Mouse (Mus musculus) liver, postnatal 0 days (tissue): ENCODE measurements around the gene Mon2.

Experiments
- CTCF ChIP-seq: sonication (generic); IDR thresholded peaks from 2 replicates; pipeline ENCODE4 v1.5.1; 2016; ENCODE audit warnings: antibody characterized with exemption, low read depth
- EP300 ChIP-seq: IDR thresholded peaks from 2 replicates; pipeline ENCODE4 v1.6.1; 2016; ENCODE audit warnings: antibody characterized with exemption, low read depth, mild to moderate bottlenecking

DNA sequence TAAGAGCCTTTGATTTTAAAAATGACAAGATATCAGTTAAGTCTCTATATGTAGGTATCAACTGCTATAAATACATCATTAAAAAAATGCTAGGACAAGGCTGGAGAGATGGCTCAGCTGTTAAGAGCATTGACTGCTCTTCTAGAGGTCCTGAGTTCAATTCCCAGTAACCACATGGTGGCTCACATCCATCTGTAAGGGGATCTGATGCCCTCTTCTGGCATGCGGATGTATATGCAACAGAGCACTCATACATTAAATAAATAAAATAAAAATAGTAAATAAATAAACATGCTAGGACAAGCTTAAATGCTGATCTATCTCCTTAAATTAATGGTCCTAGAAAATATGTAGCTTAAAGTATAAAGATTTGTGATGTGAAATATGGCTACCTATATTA, 19.2 kb downstream of the Mon2 start:
- peak; percentile 51 for TF ChIP-seq CTCF
- TF ChIP-seq EP300: no peak
